Mouse (Mus musculus): Measurements from ENCODE around the gene Olfr776.

DNA sequence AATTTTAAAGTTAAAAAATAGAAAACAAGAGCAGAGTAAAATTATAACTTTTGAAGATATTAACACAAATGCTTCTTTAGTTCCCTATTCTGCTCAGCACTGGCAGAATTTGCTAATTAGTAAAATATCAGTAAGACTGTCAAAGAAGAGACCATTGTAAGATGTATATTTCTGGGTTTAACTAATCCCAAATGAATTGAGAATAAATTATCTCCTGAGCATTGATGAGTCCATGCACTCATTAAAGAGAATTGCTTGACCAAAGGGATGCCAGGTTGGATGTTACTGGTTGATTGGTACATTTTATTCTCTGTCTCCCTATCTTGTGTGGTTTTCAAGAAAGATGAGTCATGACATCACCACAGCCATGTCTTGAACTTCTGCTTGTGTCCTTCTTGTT lies at the start of gene Olfr776:
- no peak for TF ChIP-seq CTCF (IDR thresholded peaks at IDR 0.05; ENCODE audit: insufficient read depth, low read depth, low read length)
- TF ChIP-seq POLR2A (IDR thresholded peaks at IDR 0.05; ENCODE audit: insufficient read depth, low read depth, low read length), result no peak

Data from olfactory bulb, adult 2 months (tissue).